Mouse (Mus musculus) erythroblast, embryonic 14.5 days (primary cell): ENCODE data around the gene Dusp13. TPM values are rescaled to one million over a fixed set of nuclear protein-coding genes. Genes with fewer than 3 reads are reported as not detected.
A peak's percentile ranks its signal among the peaks of the same experiment; 100 is the strongest.

ENCODE experiments used
- H3K27me3 ChIP-seq: 2 replicates; pipeline ENCODE4 v1.6.1; 2012; ENCODE audit warnings: inconsistent platforms; ENCODE audit not compliant: control insufficient read depth
- H3K36me3 ChIP-seq: 2 replicates; pipeline ENCODE4 v1.6.1; 2012; ENCODE audit warnings: mild to moderate bottlenecking, inconsistent platforms; ENCODE audit not compliant: control insufficient read depth
- H3K4me1 ChIP-seq: 2 replicates; pipeline ENCODE4 v1.6.1; 2012; ENCODE audit warnings: inconsistent platforms; ENCODE audit not compliant: control insufficient read depth
- H3K4me3 ChIP-seq: replicated peaks from 2 replicates; pipeline ENCODE3; 2012; ENCODE audit warnings: moderate library complexity, mild to moderate bottlenecking, inconsistent platforms
- H3K9me3 ChIP-seq: 2 replicates; pipeline ENCODE4 v1.6.1; 2012; ENCODE audit warnings: low read length, inconsistent platforms, mixed read lengths; ENCODE audit not compliant: control insufficient read depth
- GATA1 ChIP-seq: IDR thresholded peaks from 2 replicates; pipeline ENCODE4 v1.6.1; 2012; ENCODE audit warnings: low read length, inconsistent platforms, mixed read lengths
- TAL1 ChIP-seq: IDR thresholded peaks from 3 replicates; pipeline ENCODE4 v1.6.1; 2012; ENCODE audit warnings: low read length, inconsistent platforms, mixed read lengths
- polyA plus RNA-seq: library from polyadenylated mRNA; stranded (reverse); fragments of >175 nt; gene quantifications from 2 replicates; pipeline ENCODE4 v1.2.3, GENCODE M21; 2012

Dusp13 gene
- polyA plus RNA-seq: not detected in 2 replicates

DNA sequence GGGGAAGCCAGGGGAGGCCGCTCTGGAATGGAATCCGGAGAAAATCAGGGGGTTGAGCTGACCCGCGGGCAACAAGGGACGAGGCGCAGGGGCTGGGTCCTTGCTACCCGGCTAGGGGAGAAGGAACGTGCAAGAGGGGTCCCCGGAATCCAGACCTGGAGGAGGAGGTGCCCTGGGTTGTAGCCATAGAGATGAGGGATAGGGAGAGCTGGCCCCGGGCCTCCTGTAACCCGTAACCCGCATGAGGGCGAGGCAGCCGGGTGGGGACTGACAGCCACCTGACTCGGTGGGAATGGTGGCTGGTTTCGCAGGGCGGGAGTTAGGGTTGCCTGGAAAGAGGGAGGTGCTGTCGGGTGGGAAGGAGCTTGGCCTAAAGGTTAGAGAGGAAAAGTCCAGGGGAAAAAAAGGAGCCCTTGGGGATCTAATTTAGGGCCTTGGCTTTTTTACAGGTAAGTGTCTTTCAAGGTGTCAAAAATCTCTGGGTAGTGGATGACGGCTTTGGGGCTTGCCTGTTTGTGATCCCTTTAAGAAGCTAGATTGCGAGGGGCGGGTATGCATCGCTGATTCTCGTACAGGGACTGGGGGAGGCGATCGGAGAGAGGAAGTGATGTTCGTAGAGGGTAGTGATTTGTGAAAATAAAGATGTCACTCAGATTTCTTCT, at the start of gene Dusp13:
Gene Dusp13, minus strand, starts transcription at position 301 of the 662 bp plus-strand sequence.
- peak within 1 kb of the TSS; percentile 95 for H3K4me3 ChIP-seq
- no peaks in the 10 kb centered on the region for H3K27me3 ChIP-seq
- no peaks in the 10 kb centered on the region for H3K36me3 ChIP-seq
- H3K4me1 ChIP-seq: peaks cover 70% of the 10 kb centered on the region
- TF ChIP-seq GATA1 (no peak), TAL1 (no peak)
- H3K9me3 ChIP-seq: no peaks in the 10 kb centered on the region

DNA sequence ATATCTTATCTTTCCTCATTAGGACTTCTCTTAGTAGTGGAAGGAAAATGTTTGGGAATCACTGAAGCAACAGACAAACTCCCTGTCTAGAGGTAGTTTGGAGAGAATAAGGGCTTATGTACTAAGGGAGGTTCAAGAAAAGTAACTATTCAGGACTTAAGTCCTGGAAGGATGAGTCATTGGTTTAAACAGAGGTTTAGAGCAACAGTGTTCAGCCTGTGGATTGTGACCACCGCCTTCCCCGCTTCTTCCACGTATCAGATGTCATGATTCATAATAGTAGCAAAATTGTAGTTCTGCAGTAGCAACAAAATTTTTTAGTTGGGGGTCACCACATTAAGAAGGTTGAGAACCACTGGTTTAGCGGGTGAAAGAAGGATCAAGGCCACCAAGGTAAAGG, 49.7 kb upstream of the Dusp13 start:
- TF ChIP-seq TAL1 (no peak), GATA1 (no peak)
- no peak overlapping the region for H3K4me3 ChIP-seq
- H3K36me3 ChIP-seq: peaks cover 13% of the 10 kb centered on the region
- no peaks in the 10 kb centered on the region for H3K9me3 ChIP-seq
- H3K27me3 ChIP-seq: no peaks in the 10 kb centered on the region
- no peaks in the 10 kb centered on the region for H3K4me1 ChIP-seq

DNA sequence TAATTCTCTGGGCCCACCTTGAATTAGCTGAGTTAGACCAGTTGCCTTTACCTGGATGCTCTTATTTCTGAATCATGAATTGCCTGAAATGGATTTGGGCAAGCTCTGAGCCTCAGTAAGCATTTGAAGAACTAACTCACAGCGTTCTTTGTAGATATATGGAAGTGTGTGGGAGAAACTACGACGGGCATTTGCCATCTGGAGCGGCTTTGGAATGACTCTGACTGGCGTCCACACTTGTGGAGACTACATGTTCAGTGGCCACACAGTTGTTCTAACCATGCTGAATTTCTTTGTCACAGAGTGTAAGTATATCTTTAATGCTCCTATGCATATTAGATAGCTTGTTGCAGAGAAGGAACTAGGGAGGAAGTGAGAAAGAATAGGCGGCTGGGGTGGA, 41.3 kb upstream of the Dusp13 start:
- no peak overlapping the region for H3K4me3 ChIP-seq
- H3K36me3 ChIP-seq: peaks cover 53% of the 10 kb centered on the region
- TF ChIP-seq TAL1 (no peak), GATA1 (no peak)
- H3K27me3 ChIP-seq: no peaks in the 10 kb centered on the region
- H3K9me3 ChIP-seq: no peaks in the 10 kb centered on the region
- H3K4me1 ChIP-seq: no peaks in the 10 kb centered on the region; the same call in 1 of the 2 replicates

DNA sequence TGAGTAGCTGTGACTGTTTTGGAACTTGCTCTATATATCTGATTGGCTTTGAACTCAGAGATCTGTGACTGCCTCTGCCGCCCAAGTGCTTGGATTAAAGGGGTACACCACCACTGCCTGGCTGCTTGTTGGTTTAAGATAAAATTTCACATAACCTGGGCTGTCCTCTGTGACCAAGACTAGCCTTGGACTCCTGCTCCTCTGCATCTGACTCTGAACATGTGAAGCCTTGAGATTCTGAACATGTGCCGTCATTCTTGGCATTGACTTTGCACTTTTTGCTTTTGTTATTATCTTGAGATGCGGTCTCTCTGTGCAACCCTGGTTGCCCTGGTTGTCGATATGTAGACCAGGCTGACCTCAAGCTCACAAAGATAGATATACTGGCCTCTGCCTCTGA, 40.7 kb upstream of the Dusp13 start:
- Histone ChIP-seq H3K36me3 (peaks cover 54% of the 10 kb centered on the region), H3K4me3 (no peak overlapping the region), H3K9me3 (no peaks in the 10 kb centered on the region), H3K27me3 (no peaks in the 10 kb centered on the region), H3K4me1 (no peaks in the 10 kb centered on the region; the same call in none of the 2 replicates)
- no peak for TF ChIP-seq TAL1
- no peak for TF ChIP-seq GATA1

DNA sequence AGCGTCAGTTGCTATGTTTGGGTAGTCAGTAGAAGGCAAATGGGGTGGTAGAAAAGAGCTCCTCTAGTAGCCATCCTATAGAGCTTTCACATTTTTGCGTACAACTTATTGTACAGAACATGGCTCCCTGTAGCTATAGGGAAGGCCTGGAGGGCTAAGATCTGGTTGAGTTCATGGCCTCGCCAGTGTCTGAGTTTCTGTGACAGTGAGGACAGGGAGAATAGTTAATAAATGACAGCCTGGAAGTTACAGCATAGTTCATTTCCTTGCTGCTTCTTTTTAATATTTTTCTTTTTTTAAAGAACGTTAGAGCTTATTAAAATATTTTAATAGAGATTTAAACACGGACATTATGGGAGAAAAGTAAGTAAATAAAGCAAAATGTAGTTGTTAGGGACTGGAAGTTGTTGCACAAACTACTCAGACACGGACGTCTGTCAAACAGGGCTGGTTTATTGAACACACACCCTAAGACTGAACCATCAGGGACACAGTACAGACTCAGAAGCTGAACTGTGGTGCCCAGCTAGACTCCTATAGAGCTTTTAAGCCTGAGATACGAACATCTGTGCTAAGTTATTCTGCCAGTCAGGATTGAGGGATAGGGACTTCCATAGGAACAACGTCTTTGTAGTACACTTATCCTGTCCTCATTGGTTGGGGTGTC, 39.7 kb upstream of the Dusp13 start:
- peaks cover 58% of the 10 kb centered on the region for H3K36me3 ChIP-seq
- no peaks in the 10 kb centered on the region; the same call in none of the 2 replicates for H3K4me1 ChIP-seq
- no peaks in the 10 kb centered on the region for H3K27me3 ChIP-seq
- TF ChIP-seq TAL1 (no peak), GATA1 (no peak)
- H3K9me3 ChIP-seq: no peaks in the 10 kb centered on the region
- no peak overlapping the region for H3K4me3 ChIP-seq

DNA sequence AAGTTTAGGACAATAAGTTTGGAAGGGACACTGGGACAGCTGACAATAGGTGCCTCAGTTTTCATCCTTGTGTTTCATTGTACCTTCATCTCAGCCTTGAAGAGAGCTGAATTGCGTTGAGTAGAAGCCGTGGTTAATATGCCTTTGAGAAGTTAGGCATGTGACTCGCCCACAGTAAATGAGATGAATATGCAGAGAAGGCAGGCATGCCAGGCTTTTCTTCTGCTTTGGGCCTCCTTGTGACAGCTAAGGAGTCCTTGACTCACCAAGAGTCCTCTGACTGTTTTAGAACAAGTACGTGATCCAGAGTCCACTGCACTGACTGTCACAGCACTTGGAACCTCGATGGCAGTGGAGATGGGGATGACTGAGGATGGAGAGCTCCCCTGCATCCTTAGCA, 37.1 kb upstream of the Dusp13 start:
- Histone ChIP-seq H3K4me3 (no peak overlapping the region), H3K4me1 (no peaks in the 10 kb centered on the region; the same call in none of the 2 replicates), H3K9me3 (no peaks in the 10 kb centered on the region), H3K36me3 (peaks cover 61% of the 10 kb centered on the region), H3K27me3 (no peaks in the 10 kb centered on the region)
- TF ChIP-seq GATA1 (no peak), TAL1 (no peak)

DNA sequence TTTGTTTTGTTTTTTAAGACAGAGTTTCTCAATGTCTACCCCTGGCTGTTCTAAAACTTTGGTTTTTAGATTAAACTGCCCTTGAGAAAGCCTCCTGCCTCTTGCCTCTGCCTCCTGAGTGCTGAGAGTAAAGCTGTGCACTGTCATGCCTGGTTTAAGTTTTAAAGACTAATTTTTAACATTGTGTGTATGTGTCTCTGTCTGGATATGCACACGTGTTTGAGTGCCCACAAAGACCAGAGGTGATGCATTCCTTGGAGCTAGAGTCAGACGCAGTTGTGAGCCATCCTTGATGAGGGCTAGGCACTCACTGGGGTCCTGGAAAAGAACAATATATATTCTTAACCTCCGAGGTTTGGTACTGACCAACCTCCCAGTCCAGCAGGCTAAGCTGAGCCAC, 36.4 kb upstream of the Dusp13 start:
- H3K27me3 ChIP-seq: no peaks in the 10 kb centered on the region
- TF ChIP-seq GATA1 (no peak), TAL1 (no peak)
- H3K4me1 ChIP-seq: no peaks in the 10 kb centered on the region; the same call in none of the 2 replicates
- peaks cover 55% of the 10 kb centered on the region for H3K36me3 ChIP-seq
- H3K9me3 ChIP-seq: no peaks in the 10 kb centered on the region
- no peak overlapping the region for H3K4me3 ChIP-seq

DNA sequence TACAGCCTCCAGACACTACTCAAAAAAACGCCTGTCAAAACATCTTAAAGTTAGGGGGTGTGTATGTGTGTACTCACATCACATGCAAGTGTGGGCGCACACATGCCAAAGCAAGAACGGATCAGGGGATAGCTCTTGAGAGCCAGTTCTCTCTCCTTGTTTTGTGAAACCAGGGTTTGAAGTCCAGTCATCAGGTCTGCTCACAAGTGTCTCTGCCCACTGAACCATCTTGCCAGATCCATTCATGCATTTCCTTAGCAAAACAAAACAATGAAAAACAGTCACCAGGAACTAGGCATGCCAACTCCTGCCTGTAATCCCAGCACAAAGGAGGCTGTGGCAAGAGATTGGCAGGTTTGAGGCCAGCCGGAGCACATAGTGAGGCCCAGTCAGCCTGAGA, 35.5 kb upstream of the Dusp13 start:
- H3K4me1 ChIP-seq: no peaks in the 10 kb centered on the region; the same call in none of the 2 replicates
- H3K4me3 ChIP-seq: no peak overlapping the region
- H3K9me3 ChIP-seq: no peaks in the 10 kb centered on the region
- TF ChIP-seq TAL1: no peak
- no peak for TF ChIP-seq GATA1
- no peaks in the 10 kb centered on the region for H3K27me3 ChIP-seq
- peaks cover 50% of the 10 kb centered on the region for H3K36me3 ChIP-seq

DNA sequence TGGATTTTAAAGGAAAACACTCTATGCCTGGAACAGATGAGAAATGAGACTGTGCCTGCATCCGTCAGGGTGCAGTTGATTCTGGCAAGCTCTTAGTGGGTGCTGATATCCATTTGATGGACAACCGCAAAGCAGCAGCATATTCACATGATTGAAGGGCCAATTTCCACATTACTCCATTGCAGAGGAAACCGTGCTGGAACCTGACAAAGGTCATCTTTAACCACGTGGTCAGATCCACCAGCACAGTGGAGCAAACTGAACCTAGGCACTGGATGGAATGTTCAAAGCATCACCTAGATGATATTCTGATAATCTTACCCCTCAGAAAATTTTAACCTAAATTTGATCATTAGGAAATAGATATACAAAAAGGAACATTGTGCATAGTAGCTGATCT, 25.2 kb upstream of the Dusp13 start:
- Histone ChIP-seq H3K9me3 (no peaks in the 10 kb centered on the region), H3K4me1 (peaks cover 5% of the 10 kb centered on the region), H3K27me3 (no peaks in the 10 kb centered on the region), H3K36me3 (peaks cover 38% of the 10 kb centered on the region), H3K4me3 (no peak overlapping the region)
- TF ChIP-seq TAL1: no peak
- TF ChIP-seq GATA1: no peak

DNA sequence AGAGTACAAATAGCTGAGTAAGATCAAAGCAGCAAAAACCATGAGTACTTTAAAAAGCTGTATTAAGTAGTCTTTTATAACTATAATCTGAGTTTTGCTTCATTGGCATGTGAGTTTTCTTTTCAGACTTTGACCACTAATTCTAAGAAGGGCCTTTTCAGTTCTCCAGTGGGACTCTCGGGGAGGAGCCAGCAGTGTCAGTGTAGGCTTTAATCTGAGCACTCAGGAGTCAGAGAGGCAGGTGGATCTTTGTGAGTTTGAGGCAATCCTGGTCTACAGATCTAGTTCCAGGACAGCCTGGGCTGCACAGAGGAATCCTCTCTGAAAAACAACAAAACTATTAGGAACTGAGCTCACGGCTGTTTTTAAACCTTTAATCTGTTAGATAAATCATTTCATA, 23.0 kb upstream of the Dusp13 start:
- H3K36me3 ChIP-seq: peaks cover 21% of the 10 kb centered on the region
- peaks cover 10% of the 10 kb centered on the region for H3K4me1 ChIP-seq
- no peaks in the 10 kb centered on the region for H3K27me3 ChIP-seq
- TF ChIP-seq GATA1 (no peak), TAL1 (no peak)
- H3K9me3 ChIP-seq: no peaks in the 10 kb centered on the region
- no peak overlapping the region for H3K4me3 ChIP-seq
